Mouse (Mus musculus) testis, adult 2 months (tissue): ENCODE data around the gene Creb3l4. TPM values are rescaled to one million over a fixed set of nuclear protein-coding genes. Genes with fewer than 3 reads are reported as not detected.
A peak's percentile ranks its signal among the peaks of the same experiment; 100 is the strongest.

ENCODE experiments used
- H3K27ac ChIP-seq: fragments of 200-500 bp; 2 replicates; pipeline ENCODE4 v1.5.1; 2012; ENCODE audit warnings: low read depth, low read length; ENCODE audit not compliant: control insufficient read depth, insufficient read depth
- H3K27me3 ChIP-seq: fragments of 200-500 bp; 2 replicates; pipeline ENCODE4 v1.6.1; 2012; ENCODE audit warnings: mild to moderate bottlenecking, low read length, moderate library complexity; ENCODE audit not compliant: control insufficient read depth, insufficient read depth
- H3K36me3 ChIP-seq: fragments of 200-500 bp; 2 replicates; pipeline ENCODE4 v1.6.1; 2012; ENCODE audit warnings: mild to moderate bottlenecking, low read length; ENCODE audit not compliant: control insufficient read depth, insufficient read depth
- H3K4me1 ChIP-seq: fragments of 200-500 bp; 2 replicates; pipeline ENCODE4 v1.6.1; 2012; ENCODE audit warnings: low read length; ENCODE audit not compliant: control insufficient read depth, insufficient read depth
- H3K4me3 ChIP-seq: fragments of 200-500 bp; 2 replicates; pipeline ENCODE4 v1.5.1; 2012; ENCODE audit warnings: low read depth, mild to moderate bottlenecking, low read length, moderate library complexity, mixed read lengths; ENCODE audit not compliant: control insufficient read depth
- CTCF ChIP-seq: fragments of 200-500 bp; IDR thresholded peaks from 2 replicates; pipeline ENCODE4 v1.5.1; 2012; ENCODE audit warnings: low read depth, mild to moderate bottlenecking, inconsistent platforms, low read length, moderate library complexity; ENCODE audit not compliant: control insufficient read depth, insufficient read depth, insufficient replicate concordance
- POLR2A ChIP-seq: fragments of 200-500 bp; IDR thresholded peaks from 2 replicates; pipeline ENCODE4 v1.6.1; 2012; ENCODE audit warnings: low read depth, mild to moderate bottlenecking, inconsistent platforms, low read length, moderate library complexity; ENCODE audit not compliant: control insufficient read depth
- polyA plus RNA-seq: library from polyadenylated mRNA; depleted of rRNA; stranded (reverse); fragments of >200 nt; gene quantifications from 2 replicates; pipeline ENCODE4 v1.2.3, GENCODE M21; 2012

The Creb3l4 gene
- polyA plus RNA-seq, 1 experiment, result 305 TPM

DNA sequence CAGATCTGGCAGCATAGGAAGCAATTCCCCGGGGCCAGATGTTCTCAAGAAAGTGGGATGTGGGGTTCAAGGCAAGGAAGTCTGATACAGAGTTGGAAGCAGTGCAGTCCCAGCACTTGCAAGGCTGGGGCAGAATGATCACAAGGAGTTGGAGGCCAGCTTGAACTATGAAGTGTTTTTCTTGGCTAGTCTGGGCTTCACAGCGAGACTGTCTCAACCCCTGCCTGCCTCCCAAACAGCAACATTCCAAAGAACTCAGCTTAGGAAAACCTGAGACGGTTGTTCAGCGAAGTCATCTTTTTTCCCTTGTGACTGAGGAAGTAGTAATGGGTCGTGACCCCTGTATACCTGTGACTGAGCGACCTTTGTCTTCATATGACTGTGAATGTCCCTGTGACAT is 7.5 kb upstream of the Creb3l4 start:
- no peaks in the 10 kb centered on the region for H3K27me3 ChIP-seq
- peaks cover 15% of the 10 kb centered on the region for H3K4me1 ChIP-seq
- no peak overlapping the region for H3K27ac ChIP-seq
- H3K4me3 ChIP-seq, result no peak overlapping the region
- TF ChIP-seq POLR2A, result no peak
- no peaks in the 10 kb centered on the region for H3K36me3 ChIP-seq

DNA sequence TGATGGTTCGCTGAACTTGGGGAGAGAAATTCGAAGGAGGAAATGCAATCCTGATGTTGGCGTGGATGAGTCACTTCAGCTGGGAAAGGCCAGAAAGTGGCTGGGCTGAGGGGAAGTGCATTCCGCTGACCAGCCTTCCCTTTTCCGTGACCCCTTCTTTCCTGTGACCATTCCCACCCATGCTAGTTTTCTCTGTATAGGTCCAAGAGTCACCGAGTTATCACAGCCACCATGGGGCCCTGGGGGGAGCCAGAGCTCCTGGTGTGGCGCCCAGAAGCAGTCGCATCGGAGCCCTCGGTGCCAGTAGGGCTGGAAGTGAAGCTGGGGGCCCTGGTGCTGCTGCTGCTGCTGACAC is 5.4 kb upstream of the Creb3l4 start:
- Histone ChIP-seq H3K4me3 (peak overlapping the region; percentile 97), H3K27me3 (no peaks in the 10 kb centered on the region), H3K4me1 (peaks cover 10% of the 10 kb centered on the region), H3K27ac (peak overlapping the region; percentile 90), H3K36me3 (no peaks in the 10 kb centered on the region)
- TF ChIP-seq CTCF, result no peak
- no peak; the same call in 1 of the 2 replicates for TF ChIP-seq POLR2A

DNA sequence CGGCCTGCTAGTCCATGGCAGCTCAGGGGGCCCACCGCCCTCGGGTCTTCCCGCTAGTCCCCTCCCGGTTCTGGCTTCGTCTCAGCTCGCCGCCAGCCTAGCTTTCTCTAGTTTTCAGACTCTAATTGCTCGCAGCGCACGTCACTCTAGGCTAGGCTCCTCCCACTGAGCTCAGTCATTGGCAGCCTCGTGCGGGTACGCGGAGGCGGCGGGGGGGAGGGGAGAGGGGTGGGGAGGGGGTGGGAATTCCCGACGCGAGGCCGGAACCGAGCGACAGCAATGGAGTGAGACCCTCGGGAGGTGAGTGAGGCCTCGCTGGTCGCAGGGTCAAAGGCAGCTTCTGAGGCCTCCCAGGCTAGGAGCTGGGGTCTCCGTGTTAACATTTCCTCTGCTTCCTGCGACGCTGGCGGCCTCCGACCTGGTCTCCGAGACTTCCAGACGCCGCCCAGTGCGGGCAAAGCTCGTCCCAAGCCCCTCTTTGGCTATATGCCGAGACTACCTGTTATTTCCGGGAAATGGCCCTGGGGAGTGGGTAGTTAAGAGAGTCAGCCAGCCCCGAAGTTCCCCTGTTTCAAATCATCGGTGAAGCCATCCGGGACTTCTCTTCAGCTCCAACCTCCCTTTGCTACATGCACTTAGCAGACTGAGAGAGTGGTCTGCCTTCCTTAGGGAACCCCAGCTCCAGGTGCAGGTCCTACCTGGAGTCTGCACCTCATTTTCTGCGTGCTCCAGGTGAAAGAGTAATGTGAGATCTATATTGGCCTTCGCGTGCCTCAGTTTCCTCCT is 4.8 kb upstream of the Creb3l4 start, which contains the start of gene Slc39a1:
Gene Slc39a1 (plus strand): TSS at position 213 of the 786 bp plus-strand sequence.
- Histone ChIP-seq H3K27ac (peak within 1 kb of the TSS; percentile 90), H3K36me3 (no peaks in the 10 kb centered on the region), H3K27me3 (no peaks in the 10 kb centered on the region), H3K4me1 (peaks cover 12% of the 10 kb centered on the region), H3K4me3 (peak within 1 kb of the TSS; percentile 97)
- TF ChIP-seq CTCF (no peak), POLR2A (peak; percentile 65)

DNA sequence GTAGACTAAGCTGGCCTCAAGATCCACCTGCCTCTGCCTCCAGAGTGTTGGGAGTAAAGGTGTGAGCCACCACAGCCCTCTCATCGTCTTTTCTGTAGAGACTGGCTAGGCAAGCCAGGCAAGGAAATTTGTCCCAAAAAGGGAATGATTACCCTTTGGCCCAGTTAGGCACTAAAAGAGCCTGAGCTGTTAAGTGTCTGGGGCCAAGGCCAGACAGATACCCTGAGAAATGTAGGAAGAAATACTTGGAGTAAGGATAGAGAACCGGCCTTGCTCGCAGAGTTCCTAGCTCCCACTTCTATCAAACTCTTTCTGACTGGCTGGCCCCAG is 4.3 kb upstream of the Creb3l4 start:
- Histone ChIP-seq H3K4me1 (peaks cover 12% of the 10 kb centered on the region), H3K36me3 (no peaks in the 10 kb centered on the region), H3K27ac (peak overlapping the region; percentile 88), H3K27me3 (no peaks in the 10 kb centered on the region; the same call in 1 of the 2 replicates), H3K4me3 (peak overlapping the region; percentile 97)
- TF ChIP-seq POLR2A (no peak), CTCF (no peak)

DNA sequence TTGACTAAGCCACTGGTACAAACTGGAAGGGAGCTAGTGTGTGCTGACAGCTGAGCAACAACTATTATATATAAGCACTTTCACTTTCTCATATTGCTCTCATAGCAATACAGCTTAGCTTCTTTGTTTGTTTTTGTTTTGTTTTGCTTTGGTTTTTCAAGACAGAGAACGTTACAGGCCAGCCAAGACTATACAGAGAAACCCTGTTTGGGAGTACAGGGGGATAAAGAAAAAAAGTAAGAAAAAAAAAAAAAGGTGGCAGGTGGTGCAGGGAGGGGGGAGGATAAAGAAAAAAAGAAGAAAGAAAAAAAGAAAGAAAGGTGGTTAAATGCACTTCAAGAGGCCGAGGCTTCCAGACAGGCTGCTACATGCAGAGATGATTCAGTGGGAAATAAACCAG is 2.1 kb upstream of the Creb3l4 start:
- Histone ChIP-seq H3K27ac (no peak overlapping the region; the same call in 1 of the 2 replicates), H3K4me3 (no peak overlapping the region)
- TF ChIP-seq POLR2A (no peak), CTCF (no peak)

DNA sequence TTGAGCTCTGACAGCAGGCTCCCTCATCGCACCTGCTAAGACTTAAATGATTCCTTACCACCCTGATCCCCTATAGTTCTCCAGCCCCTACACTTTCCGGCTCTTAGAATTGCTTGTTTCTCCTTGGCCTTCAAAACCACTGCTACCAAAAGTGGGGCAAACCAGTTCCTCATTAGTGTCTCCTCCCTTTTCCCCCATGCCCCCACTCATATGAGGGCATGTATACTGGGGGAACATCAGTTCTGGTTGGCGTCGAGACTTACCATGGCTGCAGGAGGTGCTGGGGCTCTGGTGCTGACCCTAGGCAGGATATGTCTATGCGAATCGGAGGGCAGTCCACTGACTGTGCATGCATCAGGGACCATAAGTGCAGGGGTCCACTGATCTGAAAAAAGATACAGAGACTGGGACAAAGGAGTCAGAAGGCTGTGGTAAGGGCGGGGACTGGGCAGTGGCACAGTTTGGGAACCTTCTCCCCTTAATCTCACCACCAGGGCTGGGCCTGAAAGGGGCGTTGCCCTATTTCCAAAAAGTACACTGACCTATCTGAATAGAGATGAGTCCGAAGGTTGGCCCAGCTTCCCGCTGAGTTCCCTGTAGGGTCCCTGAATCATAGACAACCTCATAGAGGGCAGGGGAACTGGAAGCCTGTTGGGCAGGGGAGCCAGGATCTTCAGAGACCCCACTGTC is 1.5 kb downstream of the Creb3l4 start:
- no peaks in the 10 kb centered on the region for H3K36me3 ChIP-seq
- H3K4me1 ChIP-seq, result peaks cover 5% of the 10 kb centered on the region
- TF ChIP-seq CTCF (no peak), POLR2A (no peak)
- H3K27ac ChIP-seq, result peak overlapping the region; percentile 23
- H3K4me3 ChIP-seq, result peak overlapping the region; percentile 93
- H3K27me3 ChIP-seq, result no peaks in the 10 kb centered on the region; the same call in 1 of the 2 replicates

More for the DNA sequence above, 2.1 kb upstream of the Creb3l4 start:
- Histone ChIP-seq H3K4me1 (peaks cover 12% of the 10 kb centered on the region), H3K36me3 (no peaks in the 10 kb centered on the region), H3K27me3 (no peaks in the 10 kb centered on the region; the same call in 1 of the 2 replicates)

DNA sequence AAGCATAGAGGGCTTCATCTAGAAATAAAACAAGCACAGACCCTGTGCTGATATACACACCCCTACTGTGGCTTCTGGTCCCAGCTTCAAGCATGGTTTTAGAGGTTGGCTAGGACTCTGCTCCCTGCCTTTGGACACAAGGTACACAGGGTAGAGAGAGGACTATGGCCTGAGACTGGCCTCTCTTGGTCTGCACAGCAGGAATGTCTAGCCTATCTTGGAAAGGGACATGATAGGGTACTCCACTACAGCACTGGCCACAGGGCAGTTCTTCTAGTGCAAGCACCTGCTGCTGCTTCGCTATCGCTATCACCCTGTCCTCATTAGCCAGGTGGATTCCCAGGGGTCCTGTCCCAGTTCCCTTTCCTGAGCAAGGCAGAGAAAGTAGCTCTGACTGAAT is 2.1 kb downstream of the Creb3l4 start:
- H3K4me1 ChIP-seq, result peaks cover 5% of the 10 kb centered on the region
- H3K36me3 ChIP-seq, result no peaks in the 10 kb centered on the region
- TF ChIP-seq CTCF (no peak), POLR2A (no peak)
- no peak overlapping the region for H3K27ac ChIP-seq
- peak overlapping the region; percentile 93 for H3K4me3 ChIP-seq
- H3K27me3 ChIP-seq, result no peaks in the 10 kb centered on the region; the same call in 1 of the 2 replicates
